Mouse (Mus musculus): ENCODE data around the gene Gpr108.

- TF ChIP-seq CTCF (IDR thresholded peaks at IDR 0.05; ENCODE audit: borderline replicate concordance, insufficient read depth, low read depth, low read length): no peak
- TF ChIP-seq POLR2A (IDR thresholded peaks at IDR 0.05; ENCODE audit: borderline replicate concordance, insufficient read depth, low read length): no peak
Measured at GRCm38 (mm10) chr17:57188510-57189192, 59.6 kb downstream of the Gpr108 start.
